Mouse (Mus musculus) kidney, adult 2 months (tissue): Measurements from ENCODE around the gene Oas1a. TPM values are rescaled to one million over a fixed set of nuclear protein-coding genes. Genes with fewer than 3 reads are reported as not detected.
"Not testable (repeated sequence)": the region's sequence is repeated elsewhere in the genome, so short reads cannot be mapped to it uniquely, and the experiment has no call there.

Experiments used
- DNase-seq: peaks from one replicate; pipeline ENCODE4 v3.0.0; 2021
- H3K27ac ChIP-seq: fragments of 200-500 bp; 2 replicates; pipeline ENCODE4 v1.5.1; 2012; ENCODE audit warnings: low read depth, low read length, control low read depth, inconsistent platforms; ENCODE audit not compliant: insufficient read depth
- H3K27me3 ChIP-seq: fragments of 200-500 bp; replicated peaks from 2 replicates; pipeline ENCODE4 v1.6.1; 2012; ENCODE audit warnings: mild to moderate bottlenecking, moderate library complexity, low read length, inconsistent platforms; ENCODE audit not compliant: control insufficient read depth, insufficient read depth
- H3K36me3 ChIP-seq: fragments of 200-500 bp; 2 replicates; pipeline ENCODE4 v1.6.1; 2012; ENCODE audit warnings: mild to moderate bottlenecking, moderate library complexity, low read length, inconsistent platforms; ENCODE audit not compliant: control insufficient read depth, insufficient read depth
- H3K4me1 ChIP-seq: fragments of 200-500 bp; 2 replicates; pipeline ENCODE4 v1.6.1; 2011; ENCODE audit warnings: low read length; ENCODE audit not compliant: control insufficient read depth, insufficient read depth
- H3K4me3 ChIP-seq: fragments of 200-500 bp; 2 replicates; pipeline ENCODE4 v1.5.1; 2011; ENCODE audit warnings: mild to moderate bottlenecking, low read depth, low read length, control low read depth; ENCODE audit not compliant: insufficient read depth
- CTCF ChIP-seq: fragments of 200-500 bp; conservative IDR thresholded peaks from 2 replicates; pipeline ENCODE4 v1.5.1; 2011; ENCODE audit warnings: low read depth, mild to moderate bottlenecking, control low read depth, low read length, moderate library complexity, mixed read lengths; ENCODE audit not compliant: insufficient read depth, insufficient read length
- POLR2A ChIP-seq: fragments of 200-500 bp; IDR thresholded peaks from one replicate; pipeline ENCODE4 v1.6.1; 2011; ENCODE audit warnings: low read depth, low read length, control low read depth
- WGBS: fragments of 180-500 bp; shearing (Covaris S2); methylation state at CpG from one replicate; pipeline ENCODE4 v1.1.7; 2018; 5-methylcytosine and 5-hydroxymethylcytosine counted together
- polyA plus RNA-seq: library from polyadenylated mRNA; depleted of rRNA; stranded (reverse); fragments of >200 nt; gene quantifications from 2 replicates; pipeline ENCODE4 v1.2.3, GENCODE M21; 2012; rRNA removed

The Oas1a gene
- 5.2 and 7.9 TPM in 2 replicates for polyA plus RNA-seq

DNA sequence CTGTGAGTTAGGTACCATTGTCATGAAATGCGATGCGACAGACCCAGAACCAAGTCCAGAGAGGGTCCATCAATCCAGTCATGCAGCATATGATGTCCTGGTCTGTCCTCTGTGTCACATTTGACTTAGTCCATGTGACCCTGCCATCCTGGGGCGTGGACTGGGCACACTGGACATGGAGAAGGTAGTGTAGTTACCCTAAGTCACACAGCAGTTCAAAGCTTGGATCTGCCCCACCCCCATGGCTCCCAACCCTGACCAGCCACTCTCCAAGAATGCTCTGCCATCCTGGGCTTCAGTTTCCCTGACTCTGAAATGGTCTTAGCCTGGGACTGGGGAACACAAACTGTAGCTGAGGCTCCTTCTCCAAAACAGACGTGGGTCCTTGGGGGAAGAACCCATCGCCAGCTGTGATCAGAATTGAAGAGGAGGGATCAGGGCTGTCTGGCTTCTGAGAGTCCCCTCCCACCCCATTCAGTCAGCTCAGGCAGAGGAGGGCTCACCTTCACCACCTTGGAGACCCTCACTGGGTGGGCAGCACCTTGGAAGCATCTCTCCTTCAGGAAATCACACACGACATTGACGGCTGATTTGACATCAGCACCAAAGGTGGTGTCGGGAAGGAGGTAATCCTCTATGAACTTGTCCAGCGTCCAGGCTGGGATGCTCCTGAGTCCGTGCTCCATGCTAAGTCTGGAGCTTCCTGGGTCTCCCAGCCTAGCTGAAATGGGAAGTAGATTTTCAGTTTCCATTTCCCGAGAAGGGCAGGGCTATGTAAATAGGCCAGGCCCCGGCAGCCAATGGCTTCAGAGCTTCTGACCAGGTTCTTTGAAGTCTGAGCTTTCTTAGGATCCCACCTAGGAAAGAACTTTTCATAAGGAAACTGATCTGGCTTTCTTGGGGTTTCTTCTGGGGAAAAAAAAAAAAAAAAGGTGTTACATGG, at the start of gene Oas1a:
TSS of gene Oas1a (minus strand) at position 731 of the 943 bp plus-strand sequence.
- 30% methylated on average over 10 of the region's 12 CpGs for WGBS
- H3K27me3 ChIP-seq, H3K4me1 ChIP-seq, H3K36me3 ChIP-seq, H3K27ac ChIP-seq: not testable (repeated sequence)
- peak; percentile 32 for DNase-seq
- peak within 1 kb of the TSS; percentile 61 for H3K4me3 ChIP-seq

DNA sequence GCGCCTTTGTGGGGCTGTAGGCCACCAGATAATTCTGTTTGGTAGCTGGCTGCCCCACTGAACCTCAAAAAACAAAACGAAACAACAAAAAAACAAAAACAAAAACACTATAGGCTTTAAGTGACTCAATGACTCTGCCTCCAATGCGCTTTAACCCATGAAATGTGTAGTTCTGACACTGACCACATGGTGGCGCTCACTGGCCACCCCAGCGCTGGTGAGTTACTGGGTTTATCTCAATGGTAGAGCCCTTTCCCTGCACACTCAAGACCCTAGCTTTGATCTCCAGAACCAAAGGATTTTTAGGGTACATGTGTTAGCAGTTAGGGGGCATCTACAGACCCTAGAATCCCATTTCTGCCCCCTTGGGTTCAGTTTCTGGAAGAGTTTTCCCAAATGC, 46.7 kb upstream of the Oas1a start:
- TF ChIP-seq CTCF, result peak; percentile 66
- TF ChIP-seq POLR2A, result no peak
- Histone ChIP-seq H3K36me3 (no peaks in the 10 kb centered on the region), H3K27ac (no peak overlapping the region), H3K27me3 (no peaks in the 10 kb centered on the region), H3K4me1 (no peaks in the 10 kb centered on the region), H3K4me3 (no peak overlapping the region)
- 19% methylated on average over 5 of the region's 5 CpGs for WGBS
- DNase-seq, result no peak

DNA sequence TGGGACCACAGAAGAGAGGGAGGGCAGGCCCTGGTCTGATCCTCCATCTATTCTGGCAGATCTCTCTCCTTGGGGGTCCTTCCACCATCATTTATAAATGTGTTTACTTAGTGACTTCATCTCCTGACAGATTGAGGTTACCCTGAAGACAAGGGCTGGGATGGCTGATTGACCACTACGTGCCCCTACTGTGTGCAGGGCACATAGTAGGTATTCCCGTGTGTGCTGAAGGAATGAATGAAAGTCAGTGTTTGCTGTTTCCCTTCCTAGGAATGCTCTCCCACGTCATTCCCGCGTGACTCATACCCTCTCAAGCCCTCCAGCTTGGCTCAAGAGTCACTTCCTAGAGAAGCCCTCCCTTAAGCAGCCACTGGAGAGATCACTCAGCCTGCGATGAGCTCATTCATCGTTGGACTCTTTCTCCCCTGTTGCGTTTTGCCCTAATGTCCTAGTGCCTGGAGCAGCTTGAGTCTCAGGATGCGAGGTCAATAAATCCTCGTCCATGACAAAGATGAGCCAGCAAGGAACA, 45.0 kb upstream of the Oas1a start:
- Histone ChIP-seq H3K27me3 (no peaks in the 10 kb centered on the region), H3K27ac (no peak overlapping the region), H3K4me1 (no peaks in the 10 kb centered on the region), H3K36me3 (no peaks in the 10 kb centered on the region), H3K4me3 (no peak overlapping the region)
- TF ChIP-seq POLR2A, result no peak
- no peak for TF ChIP-seq CTCF
- no peak for DNase-seq
- WGBS, result 60% methylated on average over 10 of the region's 10 CpGs

DNA sequence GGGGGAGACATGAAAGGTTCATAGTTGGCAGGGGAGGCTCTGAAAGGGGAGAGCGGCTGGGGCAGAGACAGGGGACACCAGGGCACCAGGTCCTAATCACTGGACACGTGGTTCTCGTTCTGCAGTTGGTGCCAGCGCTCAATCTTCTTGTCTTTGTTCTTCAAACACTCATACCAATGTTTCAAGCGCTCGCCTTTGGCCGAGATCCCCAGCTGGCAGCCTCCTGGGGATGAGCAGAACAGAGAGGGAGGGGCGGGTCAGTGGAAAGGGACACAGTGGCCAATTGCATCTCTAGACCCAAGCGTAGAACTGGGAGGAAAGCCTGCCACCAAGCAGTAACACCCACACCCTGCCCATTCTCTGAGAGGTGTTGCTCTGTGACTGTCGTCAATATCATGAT, 34.8 kb upstream of the Oas1a start:
- TF ChIP-seq POLR2A (no peak), CTCF (no peak)
- DNase-seq, result no peak
- no peaks in the 10 kb centered on the region for H3K4me1 ChIP-seq
- H3K27ac ChIP-seq, result no peak overlapping the region
- no peaks in the 10 kb centered on the region for H3K27me3 ChIP-seq
- 71% methylated on average over 10 of the region's 10 CpGs for WGBS
- H3K4me3 ChIP-seq, result no peak overlapping the region
- H3K36me3 ChIP-seq, result no peaks in the 10 kb centered on the region

GRCm38 (mm10) chr5:120938586-120938985, 31.3 kb upstream of the Oas1a start:
- H3K27me3 ChIP-seq, result no peaks in the 10 kb centered on the region
- 53% methylated on average over 8 of the region's 8 CpGs for WGBS
- H3K4me3 ChIP-seq, result no peak overlapping the region
- DNase-seq, result no peak
- H3K4me1 ChIP-seq, result no peaks in the 10 kb centered on the region
- TF ChIP-seq CTCF (no peak), POLR2A (no peak)
- no peak overlapping the region for H3K27ac ChIP-seq
- H3K36me3 ChIP-seq, result no peaks in the 10 kb centered on the region

DNA sequence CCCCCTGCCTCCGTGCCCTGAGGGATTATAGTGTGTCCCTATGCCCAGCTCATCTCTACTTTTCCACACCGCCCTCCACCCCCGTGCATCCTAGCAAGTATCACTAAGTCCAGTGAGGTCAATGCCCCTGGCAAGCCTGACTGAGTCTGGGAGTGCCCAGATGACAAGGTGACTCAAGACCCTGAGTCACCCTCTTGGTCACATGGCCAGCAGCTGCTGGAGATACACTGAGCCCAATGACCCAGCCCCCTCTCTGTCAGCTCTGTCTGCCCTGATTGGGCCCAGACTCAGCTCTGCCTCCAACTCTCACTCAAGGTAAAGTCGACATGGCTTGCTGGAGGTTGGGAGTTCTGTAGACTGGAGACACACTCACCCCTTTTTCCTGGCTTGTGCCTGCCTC, 30.5 kb upstream of the Oas1a start:
- 64% methylated on average over 4 of the region's 4 CpGs for WGBS
- DNase-seq, result no peak

GRCm38 (mm10) chr5:120933966-120934365, 26.6 kb upstream of the Oas1a start:
- Histone ChIP-seq H3K4me3 (no peak overlapping the region), H3K27me3 (no peaks in the 10 kb centered on the region), H3K4me1 (no peaks in the 10 kb centered on the region), H3K36me3 (no peaks in the 10 kb centered on the region), H3K27ac (no peak overlapping the region)
- 27% methylated on average over 5 of the region's 5 CpGs for WGBS
- no peak for DNase-seq
- TF ChIP-seq POLR2A, result no peak
- TF ChIP-seq CTCF, result no peak

More for the DNA sequence above, 30.5 kb upstream of the Oas1a start:
- Histone ChIP-seq H3K4me1 (no peaks in the 10 kb centered on the region), H3K4me3 (no peak overlapping the region), H3K36me3 (no peaks in the 10 kb centered on the region), H3K27ac (no peak overlapping the region), H3K27me3 (no peaks in the 10 kb centered on the region)
- TF ChIP-seq POLR2A, result no peak
